Mouse (Mus musculus): ENCODE results near the gene Zfp91.

- TF ChIP-seq CTCF (IDR thresholded peaks at IDR 0.05; ENCODE audit: borderline replicate concordance, insufficient read depth, low read length) (no peak), POLR2A (IDR thresholded peaks at IDR 0.05; ENCODE audit: low read depth, low read length) (no peak)
These were observed 5.1 kb upstream of the Zfp91 start for GRCm38 (mm10) chr19:12801046-12801445.
